Mouse (Mus musculus) lung, adult 2 months (tissue): ENCODE results near the gene Bard1.

ENCODE experiments used
- CTCF ChIP-seq: fragments of 200-500 bp; IDR thresholded peaks from 2 replicates; pipeline ENCODE4 v1.5.1; 2011; ENCODE audit warnings: mild to moderate bottlenecking, low read length, control low read depth; ENCODE audit not compliant: insufficient read depth
- POLR2A ChIP-seq: fragments of 200-500 bp; IDR thresholded peaks from 2 replicates; pipeline ENCODE4 v1.6.1; 2011; ENCODE audit warnings: low read depth, mild to moderate bottlenecking, control low read depth, low read length, borderline replicate concordance; ENCODE audit errors: extremely low read depth

DNA sequence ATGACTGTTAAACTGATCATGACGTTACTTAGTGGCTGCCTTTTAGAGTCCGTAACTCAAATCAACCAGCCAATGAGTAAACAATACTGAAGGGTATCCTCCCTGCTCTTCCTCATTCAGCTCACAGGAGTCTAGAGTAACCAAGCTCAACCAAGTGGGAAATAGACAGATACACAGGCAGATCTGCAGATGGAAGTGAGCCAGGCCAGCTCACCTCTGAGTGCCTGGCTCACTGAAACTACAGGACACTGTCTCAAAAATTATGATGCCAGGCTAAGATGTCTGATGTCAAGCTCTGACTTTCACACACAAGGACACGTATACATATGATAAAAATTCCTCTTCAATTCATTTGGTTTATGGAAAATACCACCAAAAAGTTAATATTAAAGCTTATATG, 59.0 kb downstream of the Bard1 start:
- TF ChIP-seq CTCF (no peak), POLR2A (no peak)
